Mouse (Mus musculus) liver, embryonic 14.5 days (tissue): ENCODE data around the gene Kng2. TPM values are rescaled to one million over a fixed set of nuclear protein-coding genes. Genes with fewer than 3 reads are reported as not detected.
"Not testable (repeated sequence)": the region's sequence is repeated elsewhere in the genome, so short reads cannot be mapped to it uniquely, and the experiment has no call there.

Experiments
- ATAC-seq: fragments of 200-750 bp; cut with Nextera tagmentation; 2 replicates; pipeline ENCODE4 v1.8.0; 2017; ENCODE audit warnings: moderate number of reproducible peaks, mild to moderate bottlenecking, moderate library complexity; ENCODE audit not compliant: insufficient read depth
- DNase-seq, 3 experiments: peaks; one replicate each; pipeline ENCODE4 v3.0.0-alpha.2; 2012 to 2013; ENCODE audit warnings: low read depth in 3 of 3, low spot score in 3 of 3
- H3K27ac ChIP-seq: fragments of 300-500 bp; sonication (generic); 2 replicates; pipeline ENCODE4 v1.5.1; 2014; ENCODE audit warnings: moderate library complexity, mild to moderate bottlenecking, control low read depth, inconsistent platforms
- H3K27me3 ChIP-seq: fragments of 300-500 bp; sonication (generic); 2 replicates; pipeline ENCODE4 v1.6.1; 2014; ENCODE audit warnings: mild to moderate bottlenecking, low read length, moderate library complexity; ENCODE audit not compliant: control insufficient read depth, insufficient read depth
- H3K36me3 ChIP-seq: fragments of 300-500 bp; sonication (generic); replicated peaks from 2 replicates; pipeline ENCODE4 v1.6.1; 2014; ENCODE audit warnings: low read depth; ENCODE audit not compliant: control insufficient read depth, insufficient read depth
- H3K4me1 ChIP-seq, 2 experiments: fragments of 200-500 bp in 1 of 2; fragments of 300-500 bp in 1 of 2; sonication (generic) in 1 of 2; replicated peaks; 2 replicates each; pipeline ENCODE4 v1.6.1; 2012 to 2014; ENCODE audit warnings: antibody characterized with exemption in 1 of 2, inconsistent platforms in 1 of 2, low read length in 1 of 2; ENCODE audit not compliant: control insufficient read depth in 2 of 2, insufficient read depth in 2 of 2
- H3K4me2 ChIP-seq: fragments of 300-500 bp; sonication (generic); 2 replicates; pipeline ENCODE4 v1.6.1; 2014; ENCODE audit warnings: low read depth, mild to moderate bottlenecking, control low read depth, moderate library complexity
- H3K4me3 ChIP-seq, 2 experiments: fragments of 200-500 bp in 1 of 2; fragments of 300-500 bp in 1 of 2; sonication (generic) in 1 of 2; 2 replicates each; pipeline ENCODE4 v1.5.1; 2012 to 2014; ENCODE audit warnings: low read depth in 2 of 2, low read length in 2 of 2, mild to moderate bottlenecking in 2 of 2, control low read depth in 1 of 2, inconsistent platforms in 1 of 2, moderate library complexity in 1 of 2; ENCODE audit not compliant: insufficient read depth in 1 of 2
- H3K9ac ChIP-seq: fragments of 300-500 bp; sonication (generic); replicated peaks from 2 replicates; pipeline ENCODE4 v1.6.1; 2014; ENCODE audit warnings: mild to moderate bottlenecking, control low read depth, moderate library complexity
- H3K9me3 ChIP-seq: fragments of 300-500 bp; sonication (generic); 2 replicates; pipeline ENCODE4 v1.6.1; 2016; ENCODE audit warnings: low read length, mixed read lengths; ENCODE audit not compliant: control insufficient read depth
- CTCF ChIP-seq: IDR thresholded peaks from 2 replicates; pipeline ENCODE4 v1.5.1; 2016; ENCODE audit warnings: antibody characterized with exemption, low read depth, control low read depth
- EP300 ChIP-seq: IDR thresholded peaks from 2 replicates; pipeline ENCODE4 v1.6.1; 2016; ENCODE audit warnings: antibody characterized with exemption, low read depth
- WGBS: fragments of 180-500 bp; shearing (Covaris S2); extraction: QIAGEN DNeasy Blood & Tissue Kit; methylation state at CpG from one replicate; pipeline ENCODE4 v1.1.7; 2014; ENCODE audit not compliant: insufficient replicate concordance; 5-methylcytosine and 5-hydroxymethylcytosine counted together
- polyA plus RNA-seq, 2 experiments: library from polyadenylated mRNA; depleted of rRNA in 1 of 2; stranded (reverse) in 1 of 2; unstranded in 1 of 2; fragments of >200 nt; fragmentation: Nextera tagmentation in 1 of 2; extraction: Ambion mirVana in 1 of 2; gene quantifications; 2 replicates each; pipeline versions ENCODE4 v1.2.1 to v1.2.3; 2012 to 2014

Gene Kng2
- polyA plus RNA-seq, 2 experiments, result 13.3 to 27.6 TPM

- TF ChIP-seq CTCF, result no peak
- no peak for TF ChIP-seq EP300
- peaks cover 0 to 2% of the 10 kb centered on the region in 2 experiments; a peak in 1 of 4 replicates for H3K4me1 ChIP-seq
- WGBS, result 59% methylated on average over 5 of the region's 5 CpGs
- no peaks in the 10 kb centered on the region for H3K9me3 ChIP-seq
- no peaks in the 10 kb centered on the region for H3K36me3 ChIP-seq
- H3K4me3 ChIP-seq, result no peak overlapping the region
- ATAC-seq, result no peak
- H3K27ac ChIP-seq, result no peak overlapping the region
- H3K4me2 ChIP-seq, result no peak overlapping the region
- no peaks in the 10 kb centered on the region for H3K27me3 ChIP-seq
- DNase-seq, result no peak
- no peak overlapping the region for H3K9ac ChIP-seq
Observed at GRCm38 (mm10) chr16:23030673-23031435, 1.6 kb upstream of the Kng2 start.

GRCm38 (mm10) chr16:23027341-23027740 is 1.9 kb downstream of the Kng2 start:
- H3K27ac ChIP-seq, H3K27me3 ChIP-seq: not testable (repeated sequence)

GRCm38 (mm10) chr16:23026582-23026981 is 2.7 kb downstream of the Kng2 start:
- ATAC-seq, result no peak
- Histone ChIP-seq H3K36me3 (no peaks in the 10 kb centered on the region), H3K9ac (no peak overlapping the region), H3K27me3 (no peaks in the 10 kb centered on the region), H3K4me1 (peaks cover 0 to 2% of the 10 kb centered on the region in 2 experiments; a peak in 1 of 4 replicates), H3K9me3 (no peaks in the 10 kb centered on the region), H3K4me3 (no peak overlapping the region), H3K27ac (no peak overlapping the region), H3K4me2 (no peak overlapping the region)
- no peak for TF ChIP-seq EP300
- no peak for TF ChIP-seq CTCF
- no peak for DNase-seq

More at GRCm38 (mm10) chr16:23027341-23027740, 1.9 kb downstream of the Kng2 start:
- H3K4me2 ChIP-seq, DNase-seq, H3K36me3 ChIP-seq, H3K9me3 ChIP-seq, ATAC-seq, H3K4me3 ChIP-seq, H3K4me1 ChIP-seq, H3K9ac ChIP-seq: not testable (repeated sequence)
- 34% methylated on average over 3 of the region's 3 CpGs for WGBS

DNA sequence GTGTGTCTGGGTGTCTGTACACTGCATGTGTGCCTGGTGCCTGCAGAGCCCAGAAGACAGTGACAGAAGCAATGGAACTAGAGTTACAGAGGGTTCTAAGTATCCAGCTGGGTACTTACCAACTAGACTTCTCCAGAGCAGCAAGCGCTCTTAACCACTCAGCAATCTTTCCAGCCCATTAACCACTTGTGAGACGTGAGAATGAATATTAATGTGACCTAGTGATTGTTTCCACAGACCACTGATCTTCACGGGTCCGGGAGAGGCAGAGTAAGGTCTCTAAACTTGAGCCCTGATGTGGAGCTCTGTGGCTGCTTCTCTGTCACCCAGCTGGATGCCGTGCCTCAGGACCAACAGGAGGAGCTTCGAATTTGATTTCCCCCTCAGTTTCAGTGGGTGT is 4.2 kb downstream of the Kng2 start:
- Histone ChIP-seq H3K4me1 (no peaks in the 10 kb centered on the region), H3K36me3 (no peaks in the 10 kb centered on the region), H3K27ac (no peak overlapping the region), H3K4me3 (no peak overlapping the region), H3K27me3 (no peaks in the 10 kb centered on the region), H3K9ac (no peak overlapping the region), H3K4me2 (no peak overlapping the region), H3K9me3 (no peaks in the 10 kb centered on the region)
- ATAC-seq (no peak), DNase-seq (no peak)
- 56% methylated on average over 6 of the region's 6 CpGs for WGBS
- no peak for TF ChIP-seq EP300
- TF ChIP-seq CTCF, result no peak

- not testable (repeated sequence) for H3K4me2 ChIP-seq, H3K36me3 ChIP-seq, H3K27ac ChIP-seq, DNase-seq, ATAC-seq, H3K27me3 ChIP-seq, H3K9ac ChIP-seq, H3K4me3 ChIP-seq, H3K4me1 ChIP-seq, H3K9me3 ChIP-seq
- WGBS, result 42% methylated on average over 1 of the region's 1 CpGs
Observed at GRCm38 (mm10) chr16:23020571-23020970, 8.7 kb downstream of the Kng2 start.

- H3K4me3 ChIP-seq, H3K27me3 ChIP-seq, H3K9ac ChIP-seq, H3K9me3 ChIP-seq, H3K27ac ChIP-seq, H3K4me1 ChIP-seq, DNase-seq, ATAC-seq, H3K36me3 ChIP-seq, H3K4me2 ChIP-seq: not testable (repeated sequence)
- 79% methylated on average over 8 of the region's 8 CpGs for WGBS
Observed at GRCm38 (mm10) chr16:23014645-23015044, 14.6 kb downstream of the Kng2 start.

DNA sequence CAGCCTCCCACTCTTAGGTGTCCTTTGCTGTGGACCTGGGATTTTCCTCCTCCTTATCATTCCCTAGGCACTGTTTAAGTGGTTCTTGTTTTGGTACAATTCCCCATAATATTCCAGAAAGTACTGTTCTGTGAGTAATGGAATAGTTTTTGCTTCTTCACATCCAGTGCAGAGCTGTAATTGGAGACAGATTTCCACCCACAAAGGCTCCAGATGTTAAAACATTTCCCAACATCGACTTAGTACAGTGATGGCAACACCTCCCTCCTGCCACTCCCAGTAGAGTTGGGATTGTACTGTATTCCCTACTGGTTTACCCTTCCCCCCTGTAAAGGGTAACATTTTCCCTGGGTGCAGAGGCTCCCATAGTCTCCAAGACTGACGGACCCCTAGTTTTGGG is 15.5 kb downstream of the Kng2 start:
- ATAC-seq, H3K9ac ChIP-seq, DNase-seq, H3K4me3 ChIP-seq, H3K27ac ChIP-seq, H3K4me2 ChIP-seq, H3K36me3 ChIP-seq, H3K27me3 ChIP-seq, H3K9me3 ChIP-seq, H3K4me1 ChIP-seq: not testable (repeated sequence)
- WGBS, result 53% methylated on average over 2 of the region's 2 CpGs

DNA sequence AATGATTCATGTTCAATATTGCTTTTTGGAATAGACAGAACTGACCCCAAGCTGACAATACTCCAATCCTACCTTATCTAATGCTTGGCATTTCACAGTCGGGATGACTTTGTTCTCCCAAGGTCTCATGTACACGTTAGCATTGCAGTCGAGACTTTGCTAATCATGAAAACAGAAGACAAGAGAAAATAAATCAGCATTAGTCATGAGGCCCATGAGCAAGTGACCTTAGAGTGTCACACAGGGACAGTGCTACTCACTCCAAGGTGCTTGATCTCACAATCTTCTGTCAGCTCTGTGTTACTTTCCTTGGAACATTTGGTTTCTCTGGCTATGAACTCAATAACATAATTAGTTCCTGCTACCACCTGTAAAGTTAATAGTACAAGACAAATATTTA is 32.3 kb downstream of the Kng2 start:
- H3K4me1 ChIP-seq, H3K9ac ChIP-seq, ATAC-seq, H3K9me3 ChIP-seq, H3K27ac ChIP-seq, H3K4me2 ChIP-seq, H3K4me3 ChIP-seq, DNase-seq, H3K36me3 ChIP-seq, H3K27me3 ChIP-seq: not testable (repeated sequence)
- 62% methylated on average over 3 of the region's 3 CpGs for WGBS
